Mouse (Mus musculus) c-Kit-negative CD71-positive TER-119-positive erythroid progenitor cells, embryonic 14.5 days (primary cell): Measurements from ENCODE around the gene Dync1li1.
"Not testable (repeated sequence)": the region's sequence is repeated elsewhere in the genome, so short reads cannot be mapped to it uniquely, and the experiment has no call there.

Experiments used
- DNase-seq: peaks from one replicate; pipeline ENCODE4 v3.0.0-alpha.2; 2013; ENCODE audit warnings: low read depth, low spot score

Dync1li1 gene

DNA sequence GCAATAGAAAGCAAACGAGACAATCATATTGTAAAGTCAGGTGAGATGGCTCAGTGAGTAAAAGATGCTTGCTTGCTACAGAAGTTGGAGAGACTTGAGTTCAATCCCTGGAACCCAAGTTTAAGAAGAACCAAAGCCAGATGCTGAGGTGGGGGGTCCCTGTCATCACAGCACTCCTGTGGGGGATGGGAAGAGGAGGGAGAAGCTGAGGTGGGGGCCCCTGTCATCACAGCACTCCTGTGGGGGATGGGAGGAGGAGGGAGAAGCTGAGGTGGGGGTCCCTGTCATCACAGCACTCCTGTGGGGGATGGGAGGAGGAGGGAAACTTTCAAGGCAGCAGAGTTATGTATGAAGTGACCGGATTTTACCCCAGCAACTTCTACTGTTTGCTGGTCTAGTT is 15.0 kb upstream of the Dync1li1 start:
- DNase-seq, result no peak

DNA sequence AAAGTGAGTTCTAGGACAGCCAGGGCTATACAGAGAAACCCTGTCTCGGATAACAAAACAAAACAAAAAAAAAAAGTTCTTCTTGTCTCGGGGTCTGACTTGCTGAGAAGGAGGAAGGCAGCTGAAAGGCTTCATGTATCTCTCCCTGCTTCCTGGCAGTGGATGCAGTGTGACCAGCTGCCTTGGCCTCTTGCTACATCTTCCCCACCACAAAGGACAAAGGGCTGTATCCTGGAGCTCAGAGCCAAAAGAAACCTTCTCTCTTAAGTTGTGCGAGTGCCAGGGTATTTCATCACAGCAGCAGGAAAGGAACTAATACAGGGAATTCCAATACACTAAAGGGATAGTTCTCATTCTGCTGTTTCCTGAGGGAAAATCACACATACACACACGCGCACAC is 10.0 kb upstream of the Dync1li1 start:
- DNase-seq, result no peak

DNA sequence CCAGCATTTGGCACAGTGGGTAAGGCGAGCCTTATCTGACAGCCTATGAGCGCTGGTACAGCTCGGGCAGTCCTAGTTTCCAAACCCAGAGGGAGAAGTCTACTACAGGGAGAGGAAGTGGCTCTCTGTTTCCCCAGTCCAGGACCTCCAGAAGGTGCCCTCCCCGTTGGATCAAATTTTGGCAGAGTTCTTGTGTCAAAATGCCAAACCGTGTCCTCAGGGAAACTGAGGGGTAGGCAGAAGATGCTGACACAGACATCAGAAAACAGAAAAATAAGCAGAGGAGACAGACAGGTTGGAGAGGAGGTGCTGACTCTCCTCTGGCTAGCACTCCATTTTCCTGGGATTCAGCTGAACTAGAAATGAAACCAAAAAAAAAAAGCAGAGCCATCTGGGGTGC is 8.6 kb upstream of the Dync1li1 start:
- DNase-seq, result no peak

GRCm38 (mm10) chr9:114680531-114680930 is 8.1 kb upstream of the Dync1li1 start:
- DNase-seq, result no peak

DNA sequence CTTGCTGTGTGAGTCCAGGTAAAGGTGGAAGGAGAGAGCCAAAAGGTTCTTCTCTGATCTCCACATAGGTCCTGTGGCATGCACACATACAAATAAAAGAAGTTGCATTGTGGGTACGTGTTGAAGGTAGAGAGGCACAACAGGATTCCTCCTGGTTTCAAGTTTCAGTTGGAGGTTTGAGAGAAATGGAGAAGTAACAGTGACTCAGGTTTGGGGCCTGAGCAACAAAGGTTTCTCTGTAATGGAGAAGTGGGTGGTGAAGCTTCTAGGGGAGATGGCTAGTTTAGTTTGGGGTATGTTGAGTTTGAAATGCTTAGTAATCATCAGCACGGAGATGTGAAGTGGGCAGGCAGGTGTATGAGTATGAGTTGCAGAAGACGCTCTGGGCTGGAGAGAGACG is 6.4 kb upstream of the Dync1li1 start:
- DNase-seq, result no peak

DNA sequence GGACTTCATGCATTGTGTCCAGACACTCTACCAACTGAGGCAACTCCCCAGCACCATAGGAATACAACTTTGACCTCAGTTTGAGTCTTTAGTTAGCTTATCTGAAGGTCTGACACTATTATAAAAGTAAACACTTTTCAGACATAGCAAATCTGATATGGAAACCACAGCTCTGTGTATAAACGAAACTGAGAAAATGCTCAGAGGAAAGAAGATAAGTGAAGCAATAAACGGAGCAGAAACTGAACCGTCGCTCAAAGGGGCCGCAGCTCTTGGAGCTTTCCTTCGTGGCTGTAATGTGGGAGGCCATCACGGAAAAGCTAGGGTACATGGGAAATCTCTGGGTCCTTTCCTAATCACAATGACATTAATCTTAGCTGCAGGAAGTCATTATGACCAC is 2.3 kb upstream of the Dync1li1 start:
- no peak for DNase-seq

GRCm38 (mm10) chr9:114687639-114688038 is 951 bp upstream of the Dync1li1 start:
- DNase-seq, result no peak

GRCm38 (mm10) chr9:114688953-114689407 is 390 bp downstream of the Dync1li1 start:
- DNase-seq, result peak; percentile 66

GRCm38 (mm10) chr9:114690119-114690601 is 1.6 kb downstream of the Dync1li1 start:
- DNase-seq, result no peak

DNA sequence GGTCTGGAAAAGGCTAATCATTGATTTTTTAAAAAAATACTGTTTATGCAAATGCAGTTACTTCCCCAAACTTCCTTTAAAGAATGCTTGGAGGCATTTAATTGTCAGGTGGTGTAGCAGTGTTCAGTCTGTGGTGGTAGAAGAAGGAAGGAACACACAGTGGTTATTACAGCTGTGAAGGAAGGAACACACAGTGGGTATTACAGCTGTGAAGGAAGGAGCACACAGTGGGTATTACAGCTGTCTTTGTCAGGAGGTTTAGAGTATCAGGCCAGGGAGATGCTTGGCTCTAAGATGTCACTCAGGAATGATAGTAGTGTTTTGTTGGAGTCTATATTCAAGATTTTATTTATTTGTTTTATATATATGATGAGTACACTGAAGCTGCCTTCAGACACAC is 2.5 kb downstream of the Dync1li1 start:
- DNase-seq, result no peak

GRCm38 (mm10) chr9:114695662-114696061 is 7.1 kb downstream of the Dync1li1 start:
- not testable (repeated sequence) for DNase-seq

- DNase-seq, result no peak
Measured at GRCm38 (mm10) chr9:114697072-114697471, 8.5 kb downstream of the Dync1li1 start.

DNA sequence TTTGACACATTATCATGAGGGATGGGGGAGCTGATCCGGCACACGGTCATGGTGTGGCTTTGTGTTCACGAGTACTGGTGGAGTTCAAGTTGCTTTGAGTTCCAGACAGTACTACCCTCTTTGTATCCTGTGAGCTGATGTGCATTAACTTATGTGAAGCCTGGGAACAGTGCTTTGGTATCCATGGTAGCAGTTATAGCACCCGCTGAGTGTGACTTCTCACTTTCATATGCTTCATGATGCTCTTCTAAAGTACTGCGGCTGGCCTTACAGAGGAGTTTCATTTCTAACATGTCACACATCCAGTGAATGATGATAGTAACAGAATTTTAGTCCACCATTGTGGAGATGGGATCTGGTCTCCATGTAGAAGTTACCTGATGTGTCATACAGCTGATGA is 9.3 kb downstream of the Dync1li1 start:
- no peak for DNase-seq

- DNase-seq, result no peak
Measured at GRCm38 (mm10) chr9:114699262-114699661, 10.7 kb downstream of the Dync1li1 start.

DNA sequence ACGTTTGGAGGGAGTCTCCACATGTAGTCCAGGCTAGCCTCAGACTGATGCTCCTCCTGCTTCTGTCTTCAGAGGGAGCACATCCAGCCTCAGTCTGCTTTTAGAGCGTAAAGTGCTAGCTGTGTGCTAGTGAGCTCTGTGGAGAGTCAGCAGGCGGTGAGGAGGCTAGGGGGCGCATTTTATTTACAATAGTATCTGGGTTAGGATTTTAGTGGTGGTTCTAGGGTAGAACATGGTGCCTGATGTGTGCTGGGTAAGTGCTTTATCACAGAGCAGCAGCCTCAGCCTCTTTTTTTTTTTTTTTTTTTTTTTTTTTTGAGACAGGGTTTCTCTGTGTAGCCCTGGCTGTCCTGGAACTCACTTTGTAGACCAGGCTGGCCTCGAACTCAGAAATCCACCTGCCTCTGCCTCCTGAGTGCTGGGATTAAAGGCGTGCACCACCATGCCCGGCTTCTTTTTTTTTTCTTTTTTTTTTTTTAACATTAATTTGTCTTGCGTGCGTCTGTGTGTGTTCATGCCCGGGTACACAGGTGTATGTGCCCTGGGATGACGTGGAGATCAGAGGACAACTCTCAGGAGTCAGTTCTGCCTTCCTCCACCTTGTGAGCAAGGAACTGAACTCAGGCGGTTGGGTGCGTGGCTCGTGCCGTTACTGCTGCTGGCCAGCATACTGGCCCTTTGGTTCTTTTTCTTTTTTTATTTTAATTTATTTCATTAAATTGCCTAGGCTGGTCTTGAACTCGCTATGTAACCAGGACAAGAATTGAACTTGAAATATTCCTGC is 11.5 kb downstream of the Dync1li1 start:
- no peak for DNase-seq

DNA sequence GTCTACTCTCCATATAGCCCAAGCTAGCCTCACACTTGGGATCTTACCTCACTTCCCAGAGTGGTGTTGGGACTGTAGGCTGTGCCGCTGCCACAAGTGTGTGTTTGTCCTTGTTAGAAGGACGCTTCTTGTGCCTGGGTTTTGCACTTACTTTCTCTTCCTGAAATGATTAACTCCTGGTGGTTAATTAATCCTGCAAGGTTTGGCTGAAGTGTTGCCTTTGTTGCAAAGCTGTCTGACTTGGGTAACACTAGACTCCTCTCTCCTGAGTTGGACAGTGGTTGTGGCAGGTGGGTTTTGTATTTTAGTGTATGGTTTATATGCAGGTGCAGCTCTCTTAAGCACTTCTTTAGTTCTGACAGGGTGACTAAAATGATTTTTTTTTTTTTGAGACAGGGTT is 12.4 kb downstream of the Dync1li1 start:
- no peak for DNase-seq

- DNase-seq, result no peak
Measured at GRCm38 (mm10) chr9:114701921-114702320, 13.3 kb downstream of the Dync1li1 start.

DNA sequence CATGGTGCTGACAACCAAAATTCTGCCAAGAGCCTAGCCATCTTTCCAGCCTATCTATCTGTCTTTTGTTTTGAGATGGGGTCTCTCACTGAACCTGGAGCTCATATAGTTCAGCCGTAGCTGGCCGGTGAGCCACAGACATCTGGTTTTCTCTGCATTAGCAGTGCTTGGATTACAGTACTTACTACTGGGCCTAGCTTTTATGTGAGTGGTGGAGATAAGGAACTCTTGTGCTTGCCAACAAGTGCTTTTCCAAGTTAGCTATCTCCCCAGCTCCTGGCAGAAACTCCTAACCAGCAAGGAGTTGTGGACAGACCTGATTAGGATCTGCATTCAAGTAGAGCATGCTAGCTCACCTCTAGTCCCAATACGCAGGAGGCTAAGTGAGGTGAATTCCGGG is 19.2 kb downstream of the Dync1li1 start:
- no peak for DNase-seq

- DNase-seq, result no peak
Measured at GRCm38 (mm10) chr9:114710345-114710744, 21.8 kb downstream of the Dync1li1 start.

DNA sequence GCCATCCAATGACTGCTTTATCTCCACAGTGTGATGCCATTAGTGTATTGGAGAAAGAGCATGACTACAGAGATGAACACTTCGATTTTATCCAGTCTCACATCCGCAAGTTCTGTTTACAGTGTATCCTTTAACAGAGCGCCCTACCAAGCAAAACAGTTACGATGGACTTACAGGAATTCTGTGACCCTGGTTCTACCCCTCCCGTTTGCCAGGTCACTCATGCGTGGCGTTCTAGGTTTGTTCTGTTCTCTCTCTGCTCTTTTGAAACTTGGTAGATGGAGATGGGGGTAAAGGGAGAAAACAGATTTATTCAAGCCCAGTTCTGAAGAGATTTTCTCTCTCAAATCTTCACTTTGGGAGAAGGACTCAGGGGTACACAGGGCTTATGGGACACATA is 24.9 kb downstream of the Dync1li1 start:
- DNase-seq, result no peak

DNA sequence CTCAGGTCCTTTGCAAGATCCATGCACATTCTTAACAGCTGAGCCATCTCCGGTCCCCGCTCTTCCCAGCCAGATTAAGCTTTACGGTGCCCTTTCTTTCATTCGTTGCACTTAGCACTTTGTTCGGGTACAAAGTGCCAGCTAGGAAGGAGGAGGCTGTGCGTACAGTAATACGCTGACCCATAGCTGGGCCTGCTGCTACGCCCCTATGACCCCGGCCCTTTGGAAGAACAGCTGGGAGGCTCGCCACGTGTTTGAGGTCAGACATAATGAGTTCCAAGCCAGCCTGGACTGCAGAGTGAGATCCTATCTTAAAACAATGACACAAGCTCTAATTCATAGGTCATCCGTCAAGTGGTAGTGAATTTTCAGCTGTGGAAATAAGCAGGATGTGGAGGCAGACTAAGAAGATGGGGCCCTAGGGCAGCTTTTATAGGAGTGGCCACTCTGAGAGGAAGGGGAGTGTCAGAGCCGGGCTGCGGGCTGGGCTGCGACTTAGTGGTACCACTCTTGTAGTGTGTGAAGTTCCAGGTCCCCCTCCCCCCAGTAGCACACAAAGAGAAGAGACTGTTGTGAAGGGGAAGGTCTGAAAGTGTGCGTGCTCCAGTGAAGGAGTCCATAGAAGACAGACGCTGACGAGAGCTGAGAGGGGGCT is 28.2 kb downstream of the Dync1li1 start:
- DNase-seq, result no peak

- peak; percentile 26 for DNase-seq
Measured at GRCm38 (mm10) chr9:114727315-114727714, 38.7 kb downstream of the Dync1li1 start.

DNA sequence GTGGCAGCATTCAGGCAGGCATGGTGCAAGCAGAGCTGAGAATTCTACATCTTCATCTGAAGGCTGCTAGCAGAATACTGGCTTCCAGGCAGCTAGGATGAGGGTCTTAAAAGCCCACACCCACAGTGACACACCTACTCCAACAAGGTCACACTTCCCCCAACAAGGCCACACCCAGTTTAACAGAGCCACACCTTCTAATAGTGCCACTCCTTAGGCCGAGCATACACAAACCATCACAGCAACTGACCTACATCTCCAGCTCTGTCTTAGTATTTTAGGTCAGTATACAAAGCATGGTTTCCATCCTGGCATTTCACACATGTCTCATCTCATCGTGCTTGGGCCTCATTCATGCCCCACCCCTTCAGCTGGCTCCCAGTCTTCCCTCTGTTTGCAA is 39.8 kb downstream of the Dync1li1 start:
- DNase-seq, result not testable (repeated sequence)
